Mouse (Mus musculus): ENCODE data around the gene Peg3.
"Not testable (repeated sequence)": the region's sequence is repeated elsewhere in the genome, so short reads cannot be mapped to it uniquely, and the experiment has no call there.

Gene Peg3

DNA sequence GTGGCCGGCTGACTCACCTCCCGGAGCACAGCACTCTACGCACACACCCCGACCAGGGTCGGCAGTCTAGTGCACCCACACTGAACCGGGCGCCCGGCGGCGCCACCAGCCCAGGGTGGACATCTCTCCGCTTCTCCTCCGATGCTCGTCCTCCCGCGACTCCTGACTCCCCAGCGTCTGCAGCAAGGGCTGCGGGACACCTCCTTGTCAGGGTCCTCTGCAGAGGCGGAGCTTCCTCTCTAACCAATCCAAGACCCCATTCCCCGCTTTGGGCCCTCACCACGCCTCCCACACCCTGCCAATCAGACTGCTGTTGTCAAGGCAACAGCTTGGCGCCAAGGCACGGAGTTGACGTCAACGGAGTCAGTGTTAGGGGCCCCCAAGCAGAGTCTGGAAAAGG is at the start of gene Peg3, which contains the start of gene Usp29:
Peg3 (minus strand) TSS at position 191 of the 400 bp plus-strand sequence.
Usp29 (plus strand) TSS at position 338 of the 400 bp plus-strand sequence.
- DNase-seq (ENCODE audit: low spot score): peak; percentile 74

DNA sequence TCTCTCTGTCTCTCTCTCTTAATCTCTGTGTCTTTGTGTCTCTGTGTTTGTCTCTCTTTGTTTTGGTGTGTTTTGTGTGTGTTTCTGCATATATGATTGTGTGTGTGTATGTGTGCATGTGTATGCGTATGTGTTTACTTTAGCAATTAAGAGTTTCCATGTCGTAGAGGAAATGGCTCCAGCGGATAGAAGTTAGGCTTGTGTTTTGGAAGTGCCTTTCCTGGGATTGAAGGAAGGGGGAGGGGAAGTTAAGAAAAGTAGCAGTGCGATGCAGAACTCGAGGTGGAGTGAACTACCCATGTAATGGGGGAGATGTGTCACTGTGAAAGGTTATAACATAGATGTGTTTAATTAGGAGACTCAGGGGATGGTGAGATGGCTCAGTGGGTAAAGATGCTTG is 48.9 kb upstream of the Peg3 start:
- no peak for DNase-seq (ENCODE audit: low spot score)

DNA sequence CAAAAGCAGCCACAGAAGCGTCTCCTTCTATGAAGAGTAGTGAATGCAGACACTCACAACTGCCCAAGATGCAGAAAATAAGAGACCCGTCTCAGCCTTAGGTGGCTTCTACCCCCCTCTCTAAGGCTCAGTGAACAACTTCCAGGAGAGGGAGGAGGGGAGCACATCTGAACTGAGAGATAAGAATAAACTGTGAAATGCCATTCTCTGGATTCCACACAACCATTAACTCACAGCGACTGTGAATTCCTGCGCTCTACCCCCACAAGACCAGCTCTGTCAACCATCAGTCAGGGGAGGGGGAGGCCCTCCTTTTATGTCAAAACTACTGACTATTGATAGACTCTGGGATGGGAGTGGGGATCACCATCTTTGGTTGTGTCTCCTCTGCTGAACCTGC is 47.5 kb upstream of the Peg3 start:
- no peak for DNase-seq (ENCODE audit: low spot score)

DNA sequence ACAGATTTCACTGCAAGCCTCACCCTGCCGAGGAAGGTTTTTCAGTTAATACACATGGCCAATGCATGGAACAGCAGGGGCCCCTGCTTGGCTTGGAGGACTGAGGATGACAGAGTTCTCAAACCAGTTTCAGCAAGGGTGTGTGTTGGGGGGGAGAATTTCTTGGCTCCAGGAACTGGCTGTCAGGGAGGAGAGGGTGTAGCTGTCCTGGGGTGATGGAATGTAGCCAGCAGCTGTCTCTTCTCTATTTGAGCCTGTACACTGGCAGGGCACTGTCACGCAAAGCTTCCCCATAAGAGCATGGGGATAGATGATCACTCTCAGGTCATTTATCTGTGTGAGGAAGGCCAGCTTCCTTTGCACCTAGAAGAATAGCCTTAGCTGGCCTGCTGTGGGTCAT is 46.9 kb upstream of the Peg3 start:
- no peak for DNase-seq (ENCODE audit: low spot score)

DNA sequence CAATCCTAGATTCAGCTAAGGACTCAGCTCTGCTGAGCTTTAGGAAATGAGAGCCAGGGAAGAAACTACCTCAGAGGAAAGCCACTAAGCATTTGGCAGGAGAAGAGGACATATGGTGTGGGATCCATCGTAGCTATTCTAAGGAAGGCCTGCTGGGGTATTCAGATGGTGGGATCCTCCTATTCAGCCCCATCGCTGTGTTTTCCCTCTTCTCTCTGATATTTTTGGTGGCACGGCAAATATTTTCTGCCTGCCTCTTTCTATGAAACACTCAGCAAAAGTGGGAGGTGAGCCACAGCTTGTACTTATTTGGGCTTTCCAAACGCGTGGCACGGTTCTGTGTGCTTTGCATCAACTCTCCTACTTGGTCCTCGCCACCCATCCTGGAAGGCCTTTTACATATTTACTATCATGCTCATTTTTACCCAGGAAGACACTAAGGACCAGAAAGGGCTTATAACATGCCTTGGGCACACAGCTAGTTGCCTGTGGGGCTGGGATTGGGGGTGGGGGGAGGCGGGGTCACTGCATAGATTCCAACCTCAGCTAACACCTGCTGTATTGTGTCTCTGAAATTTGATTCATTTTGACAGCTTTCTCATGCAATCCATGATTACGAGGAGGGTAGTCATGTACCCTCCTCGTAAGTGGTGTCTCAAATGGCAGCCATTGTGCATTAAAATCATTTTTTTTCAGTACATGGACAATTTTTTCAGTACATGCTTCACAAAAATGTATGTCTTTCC is 46.3 kb upstream of the Peg3 start:
- no peak for DNase-seq (ENCODE audit: low spot score)

DNA sequence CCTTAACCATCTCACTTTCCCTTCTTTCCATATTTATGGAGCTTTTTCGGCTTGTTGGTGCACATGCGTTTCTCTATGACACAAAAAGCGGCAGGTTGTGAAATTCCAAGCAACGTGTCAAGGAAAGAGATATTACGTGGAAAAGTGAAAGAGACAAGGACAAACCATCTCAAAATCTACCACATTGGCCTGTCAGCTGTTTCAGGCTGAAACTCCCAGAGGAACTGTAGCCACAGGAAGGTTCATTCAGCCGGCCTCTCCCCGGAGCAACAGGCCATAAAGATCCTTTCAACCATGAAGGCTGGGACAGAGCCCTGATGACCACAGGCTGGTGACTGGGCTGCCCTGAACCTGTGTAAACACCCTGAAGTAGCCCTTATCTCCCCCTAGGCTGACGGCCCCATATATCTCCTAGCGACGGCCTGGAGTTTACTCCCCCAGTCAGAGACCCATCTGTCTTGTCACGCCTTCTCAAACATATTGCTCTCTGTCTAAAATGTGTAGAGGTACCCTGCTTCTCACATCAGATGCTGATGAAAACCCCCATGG is 43.7 kb upstream of the Peg3 start:
- not testable (repeated sequence) for DNase-seq (ENCODE audit: low spot score)

DNA sequence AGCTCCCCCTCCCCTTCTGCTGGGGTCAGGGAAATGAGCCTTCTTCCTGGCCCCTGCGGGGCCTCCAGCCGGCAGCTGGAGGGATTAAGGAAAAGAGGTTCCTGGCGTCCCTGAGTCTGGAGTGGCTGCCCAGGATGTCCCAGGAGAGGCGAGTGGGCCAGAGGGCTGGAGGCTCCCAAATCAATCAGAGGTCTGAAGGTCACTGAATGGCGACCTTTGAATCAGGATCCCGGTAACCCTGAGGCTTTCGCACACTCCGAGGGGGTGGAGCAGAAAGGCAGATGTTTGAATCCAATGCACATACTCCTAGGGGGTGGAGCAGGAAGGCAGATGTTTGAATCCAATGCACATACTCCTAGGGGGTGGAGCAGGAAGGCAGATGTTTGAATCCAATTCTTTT is 40.1 kb upstream of the Peg3 start:
- peak; percentile 5 for DNase-seq (ENCODE audit: low spot score)

DNA sequence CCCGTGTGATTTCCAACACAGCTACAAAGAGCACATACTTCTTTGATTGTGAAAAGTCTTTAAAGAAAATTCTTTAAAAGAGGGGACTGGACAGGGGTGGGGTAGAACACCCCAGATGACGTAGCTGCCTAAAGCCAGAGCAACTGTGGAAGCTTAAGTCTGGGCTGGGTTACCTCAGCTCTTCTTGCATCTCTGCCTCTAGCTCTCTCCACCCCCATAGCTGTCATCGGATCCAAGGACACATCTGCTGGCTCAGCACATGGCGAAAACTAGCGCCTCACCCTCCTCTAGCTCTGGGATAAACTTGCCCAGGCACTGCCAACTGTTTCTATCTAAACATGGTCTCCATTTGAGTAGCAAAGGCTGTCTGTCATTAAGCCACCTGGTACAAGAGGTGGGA is 35.0 kb upstream of the Peg3 start:
- DNase-seq (ENCODE audit: low spot score): no peak

DNA sequence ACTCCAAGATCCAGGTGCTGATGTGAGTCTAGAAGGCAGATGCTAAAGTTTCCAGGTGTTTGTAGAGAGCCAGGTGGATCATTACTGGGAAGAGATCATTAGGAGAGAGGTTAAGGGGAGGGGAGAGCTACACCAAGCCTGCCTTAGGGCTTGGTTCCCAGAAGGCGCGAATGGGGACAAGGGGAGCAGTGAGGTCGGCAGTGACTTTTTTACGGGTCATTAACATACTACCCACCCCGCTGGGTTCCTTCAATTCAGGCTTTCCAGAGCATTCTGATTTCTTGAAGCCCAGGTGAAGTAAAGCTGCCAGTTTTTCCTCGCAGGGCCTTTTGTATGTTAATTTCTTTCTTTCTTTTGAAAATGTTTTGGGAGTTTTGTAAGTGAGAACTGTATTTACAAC is 29.9 kb upstream of the Peg3 start:
- DNase-seq (ENCODE audit: low spot score): no peak

DNA sequence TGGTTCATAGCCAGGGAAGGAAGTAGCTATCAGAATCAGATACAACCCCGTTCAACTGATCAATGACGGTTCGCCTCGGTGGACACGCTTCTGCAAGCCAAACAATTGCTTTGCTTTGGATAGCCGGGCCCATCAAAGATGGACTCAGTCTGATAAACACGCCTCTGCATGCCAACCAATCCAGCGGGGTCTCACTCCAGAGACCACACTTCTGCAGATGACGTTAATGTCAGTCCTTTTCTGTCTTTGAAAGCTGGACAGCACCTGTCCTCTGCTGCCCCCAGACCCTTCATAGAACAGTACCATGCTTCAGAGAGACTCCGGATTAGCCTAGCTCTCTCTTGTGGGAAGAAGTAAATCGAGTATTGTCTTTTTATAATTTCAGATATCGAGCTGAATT is 29.5 kb upstream of the Peg3 start:
- DNase-seq (ENCODE audit: low spot score): no peak

DNA sequence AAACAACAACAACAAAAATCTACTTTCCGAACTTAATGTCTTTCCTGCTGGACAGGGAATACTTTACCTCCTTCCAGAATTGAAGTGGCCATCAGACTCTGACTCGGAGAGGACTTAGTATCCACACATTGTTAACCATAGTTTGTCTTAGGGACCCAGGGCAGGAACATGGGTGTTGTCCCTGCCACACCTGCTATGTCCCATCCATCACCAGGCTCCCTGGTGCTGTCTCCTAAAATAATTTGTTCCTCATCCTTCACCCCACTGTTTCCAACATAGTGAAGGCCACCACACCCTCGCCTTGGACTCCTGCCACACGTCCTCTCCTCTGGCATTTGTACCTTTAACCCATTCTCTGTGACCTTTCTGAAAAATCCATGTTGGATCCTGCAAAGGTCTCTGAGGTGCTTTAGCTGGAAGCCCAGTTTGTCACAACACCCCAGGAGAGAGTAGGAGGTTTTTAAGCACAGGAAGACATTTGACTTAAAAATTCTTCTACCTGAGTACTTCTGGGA is 26.6 kb upstream of the Peg3 start:
- no peak for DNase-seq (ENCODE audit: low spot score)

DNA sequence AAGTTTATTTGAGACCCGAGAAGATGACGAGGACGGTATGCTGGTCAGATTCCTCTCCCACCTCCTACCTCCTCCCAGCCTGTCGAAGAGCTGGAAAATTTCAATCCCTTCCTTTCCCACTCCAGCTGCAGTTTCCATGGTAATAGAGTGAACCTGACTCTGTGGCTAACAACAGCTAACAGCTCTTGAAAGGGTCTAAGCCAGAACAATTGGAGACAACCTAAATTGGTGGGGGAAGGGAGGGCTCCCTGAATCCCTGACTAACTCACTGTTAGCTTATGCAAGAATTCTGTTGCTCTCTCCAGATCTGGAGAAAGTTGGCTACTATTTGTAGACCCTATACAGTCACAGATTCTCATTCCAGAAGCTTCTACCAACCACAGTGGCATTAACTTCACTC is 23.2 kb upstream of the Peg3 start:
- DNase-seq (ENCODE audit: low spot score): no peak

DNA sequence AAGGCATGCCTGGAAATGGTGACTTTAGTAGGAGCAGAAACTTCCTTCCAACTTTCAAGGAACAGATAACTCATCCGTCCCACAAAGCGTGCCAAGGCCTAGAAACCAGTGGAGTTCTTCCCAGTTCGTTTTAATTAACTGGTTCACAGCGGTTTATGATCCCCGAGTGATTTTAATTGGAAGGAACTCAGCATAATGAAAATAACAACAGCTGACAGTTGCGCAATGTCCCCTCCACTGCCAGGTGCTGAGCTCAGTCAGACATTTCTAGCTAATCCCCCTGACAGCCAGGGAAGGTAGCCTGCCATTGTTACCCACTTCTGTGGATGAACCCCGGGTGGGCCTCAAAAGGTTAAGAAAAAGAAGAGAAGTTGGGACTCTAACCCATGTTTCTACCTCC is 19.0 kb upstream of the Peg3 start:
- DNase-seq (ENCODE audit: low spot score): no peak

DNA sequence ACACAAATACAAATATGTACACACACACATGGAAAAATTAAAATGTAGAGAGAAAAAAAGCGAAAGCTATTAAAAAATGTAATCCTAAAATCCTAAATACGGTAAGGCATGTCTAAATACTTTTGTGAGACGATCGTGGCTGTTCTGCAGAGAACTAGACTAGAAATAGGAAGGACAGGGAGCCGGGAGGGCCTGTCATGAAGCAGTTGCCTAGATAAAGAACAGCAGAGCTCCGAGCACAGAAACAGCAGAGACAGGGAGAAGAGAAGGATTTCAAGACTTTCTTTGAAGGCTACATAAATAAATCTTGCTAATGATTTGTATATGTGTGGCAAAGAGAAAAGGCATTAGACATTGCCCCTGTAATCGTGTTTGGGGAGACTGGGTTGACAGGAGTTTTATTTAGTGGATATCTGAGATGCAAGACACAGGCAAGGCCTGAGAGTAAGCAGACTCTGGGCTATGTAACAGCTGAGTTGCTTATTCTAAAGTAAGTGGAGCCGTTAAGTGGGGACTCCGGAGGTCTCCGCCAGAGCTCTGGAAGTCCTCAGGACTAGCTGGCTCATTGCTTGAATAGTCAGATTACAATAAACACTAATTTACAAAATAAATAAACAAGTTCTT is 14.2 kb upstream of the Peg3 start:
- no peak for DNase-seq (ENCODE audit: low spot score)

DNA sequence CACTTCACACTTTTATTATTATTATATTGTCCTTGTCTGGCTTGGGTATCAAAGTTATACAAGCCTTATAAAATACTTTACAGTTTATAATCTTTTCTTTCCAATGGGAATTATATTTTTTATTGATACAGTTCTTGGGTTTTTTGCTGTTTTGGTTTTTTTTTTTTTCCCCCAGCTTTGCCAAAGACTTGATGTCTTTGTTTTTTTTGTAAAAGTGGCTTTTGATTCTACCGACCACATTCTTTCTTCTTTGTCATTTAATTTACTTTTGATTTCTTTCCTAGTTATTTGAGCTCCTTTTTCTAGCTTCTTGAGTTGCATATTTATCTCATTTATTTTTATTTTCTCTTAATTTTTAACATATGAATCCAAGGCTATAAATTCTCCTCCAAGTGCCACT is 5.8 kb upstream of the Peg3 start:
- no peak for DNase-seq (ENCODE audit: low spot score)

DNA sequence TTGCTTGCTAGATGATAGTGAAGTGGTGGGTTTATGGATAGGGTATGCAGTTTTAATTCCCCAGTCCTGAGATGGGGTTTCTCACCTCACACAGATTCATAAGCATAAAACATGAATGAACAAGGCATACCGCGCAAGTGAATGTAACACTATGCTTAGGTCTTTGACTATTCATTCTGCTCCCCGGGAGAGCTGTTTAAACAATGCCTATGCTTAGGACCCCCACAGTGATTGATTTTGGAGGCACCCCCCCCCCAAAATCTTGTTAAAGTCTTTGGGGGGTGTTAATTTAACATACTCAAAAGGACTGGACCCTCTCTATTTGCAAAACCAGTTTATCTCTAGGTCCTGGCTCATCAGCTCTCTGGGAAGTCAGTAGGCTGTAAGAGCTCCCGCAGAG is 1.7 kb upstream of the Peg3 start:
- DNase-seq (ENCODE audit: low spot score): no peak

DNA sequence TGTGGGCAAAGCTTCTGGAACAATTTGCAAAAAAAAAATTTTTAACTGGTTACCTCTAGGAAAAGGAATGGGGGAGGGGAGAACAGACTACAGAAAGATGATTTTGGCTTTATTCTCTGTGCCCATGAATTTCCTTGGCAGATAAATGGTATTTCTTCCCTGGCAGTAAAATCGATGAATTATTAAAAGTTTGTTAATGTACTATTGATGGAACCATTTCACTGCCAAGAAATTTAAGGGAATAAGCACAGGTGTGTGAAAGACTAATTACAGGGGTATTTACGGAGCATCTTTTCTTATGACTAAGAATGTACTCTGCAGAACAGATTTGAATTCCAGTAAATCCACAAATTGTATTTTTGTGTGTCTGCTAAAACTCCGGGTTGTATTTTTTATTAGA is 1.1 kb upstream of the Peg3 start:
- DNase-seq (ENCODE audit: low spot score): no peak

DNA sequence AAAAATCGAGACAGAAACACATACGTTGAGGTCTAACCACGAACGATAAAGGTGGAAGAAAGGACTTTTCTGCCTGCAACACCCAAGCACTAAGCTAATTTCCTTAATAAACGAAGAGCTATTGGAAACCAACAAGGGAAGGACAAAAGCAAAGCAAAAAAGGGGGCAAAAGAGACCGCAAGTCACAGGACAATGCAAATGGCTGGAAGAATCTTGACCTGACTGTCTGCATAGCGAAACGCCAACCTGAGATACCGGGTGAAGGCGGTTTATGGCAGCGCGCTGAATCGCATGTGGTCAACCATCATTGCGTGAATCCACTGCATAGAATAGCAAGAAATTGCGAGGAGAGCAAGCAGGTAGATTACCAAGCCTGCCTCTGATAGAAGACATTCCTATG is 570 bp upstream of the Peg3 start:
- no peak for DNase-seq (ENCODE audit: low spot score)

DNA sequence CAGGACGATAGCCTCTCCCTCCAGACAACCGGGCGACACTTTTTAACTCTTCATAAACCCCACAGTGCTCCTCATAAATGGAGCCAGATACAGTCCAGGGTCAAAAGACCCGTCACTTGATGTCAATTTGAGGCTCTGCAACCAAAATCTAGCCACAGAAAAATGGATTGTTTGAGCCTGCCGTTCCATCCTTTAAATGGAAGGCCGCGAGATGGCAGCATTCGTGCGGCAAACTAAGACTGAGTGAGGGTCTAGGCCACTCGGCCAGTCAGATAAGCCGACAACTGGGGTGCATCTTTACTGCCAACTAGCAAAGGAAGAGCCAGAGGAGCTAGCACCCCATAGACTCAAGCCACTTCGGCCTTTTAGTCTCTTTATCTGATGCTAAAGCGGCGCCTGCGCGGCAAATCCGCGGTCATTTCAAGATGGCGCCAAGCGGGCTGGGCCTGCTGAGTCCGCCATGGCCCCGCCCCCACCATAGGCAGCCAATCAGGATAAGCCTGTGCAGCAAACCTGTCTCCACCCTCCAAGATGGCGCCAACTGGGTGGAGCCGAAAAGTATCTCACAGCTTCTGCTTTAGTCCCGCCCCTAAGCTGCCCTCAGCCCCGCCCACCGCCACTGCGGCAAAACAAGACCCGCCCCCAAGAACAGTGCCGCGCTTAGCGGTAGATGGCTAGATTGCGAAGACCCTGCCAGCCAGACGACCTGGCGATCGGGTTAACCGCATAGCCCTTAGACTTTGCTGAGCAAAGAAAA is 992 bp downstream of the Peg3 start:
- DNase-seq (ENCODE audit: low spot score): peak; percentile 87

DNA sequence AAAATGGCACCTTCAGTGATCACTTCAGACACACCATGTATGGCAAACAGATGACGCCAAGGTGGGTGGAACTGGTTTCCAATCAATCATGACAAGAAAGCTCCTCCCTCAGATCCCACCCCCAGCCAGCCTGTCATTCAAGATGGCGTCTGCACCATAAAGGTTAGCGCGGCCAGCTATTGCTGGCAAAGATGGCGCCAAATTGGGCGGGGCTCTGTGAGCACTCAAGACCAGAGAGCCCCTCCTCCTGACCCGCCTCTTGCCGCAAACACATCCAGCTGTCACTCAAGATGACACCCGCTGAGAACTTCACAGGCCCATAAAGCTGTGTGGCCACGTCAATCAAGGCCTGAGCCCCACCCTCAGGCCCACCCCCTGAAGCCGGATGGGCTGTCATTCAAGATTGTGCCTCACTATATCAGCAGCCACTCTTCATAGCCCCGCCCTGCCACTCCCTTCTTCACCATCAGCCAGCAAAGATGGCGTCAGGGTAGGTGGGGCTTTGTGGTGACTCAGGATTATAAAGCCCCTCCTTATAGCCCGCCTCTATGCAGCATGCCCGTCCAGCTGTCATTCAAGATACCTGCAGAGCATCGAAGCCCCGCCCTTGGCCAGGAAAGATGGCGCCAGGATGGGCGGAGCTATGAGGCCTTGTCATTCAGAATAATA is 1.8 kb downstream of the Peg3 start:
- DNase-seq (ENCODE audit: low spot score): peak; percentile 65

DNA sequence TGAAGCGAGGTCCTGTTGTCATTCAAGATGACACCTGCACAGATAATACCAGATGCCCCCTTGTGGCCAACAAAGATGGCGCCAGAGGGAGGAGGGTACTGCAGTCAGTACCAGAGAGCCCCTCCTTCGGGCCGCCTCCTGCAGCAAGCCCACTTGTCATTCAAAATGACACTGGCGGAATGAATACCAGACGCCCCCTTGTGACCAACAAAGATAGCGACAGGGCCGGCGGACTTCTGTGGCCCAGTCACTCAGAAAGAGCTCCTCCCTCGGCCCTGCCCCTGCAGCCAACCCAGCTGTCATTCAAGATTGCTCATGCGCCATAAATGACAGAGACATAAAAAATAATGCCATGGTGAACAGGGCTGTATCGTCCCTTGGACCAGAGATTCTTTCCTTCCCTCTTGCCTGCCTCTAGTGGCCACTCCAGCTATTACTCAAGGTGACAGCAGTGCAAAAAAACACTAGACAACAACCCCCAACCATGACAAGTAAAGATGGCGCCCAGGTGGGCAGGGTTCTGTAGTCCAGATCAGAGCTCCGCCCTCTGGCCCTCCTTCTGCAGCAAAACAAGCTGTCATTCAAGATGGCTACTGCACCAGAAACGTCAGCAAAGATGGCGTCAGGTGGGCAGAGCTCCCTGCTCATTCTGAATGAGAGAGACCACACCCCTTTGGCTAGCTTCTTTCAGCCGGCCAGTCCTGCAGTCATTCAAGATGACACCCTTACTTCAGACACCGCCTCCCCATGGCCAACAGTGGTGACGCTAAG is 2.7 kb downstream of the Peg3 start:
- peak; percentile 47 for DNase-seq (ENCODE audit: low spot score)
